Comparison of ENCODE assay signal across 23 mouse cellular contexts in genomic region chr16:27017309-27017708, GRCm38 (mm10). TPM values are rescaled to one million over a fixed set of nuclear protein-coding genes. Genes with fewer than 3 reads are reported as not detected.
DNase-seq lines count a peak whose midpoint lies in the region; ATAC-seq lines count a peak whose summit lies in the region.
"Had no signal": no experiment of that assay in that cellular context is flagged by ENCODE, and none has a peak within 500 bp of the region (broad histone marks: within the 10 kb centered on the region; RNA-seq: fewer than 3 reads in every experiment).

No protein-coding gene starts in this region.

- no peaks in the 10 kb centered on the region for H3K9me3 ChIP-seq in hindbrain, embryonic 16.5 days (ENCODE audit: control insufficient read depth, low read length)
- no peaks in the 10 kb centered on the region for H3K9me3 ChIP-seq in hindbrain, embryonic 10.5 days
- H3K9me3 ChIP-seq: embryonic facial prominence, embryonic 15.5 days; hindbrain, embryonic 13.5 days; liver, embryonic 13.5 days; midbrain, embryonic 10.5 days had no signal

- peak; percentile 8 for DNase-seq in cerebellum, adult 9-10 months
- no peak for DNase-seq in cerebellum, postnatal 4 days (ENCODE audit: low spot score in 2 of 2)
- no peak for DNase-seq in hindbrain, embryonic 10.5 days (ENCODE audit: low spot score)
- peak; percentile 23 for DNase-seq in brain, adult 2 months (ENCODE audit: low read depth, low spot score)
- DNase-seq in cerebellum, postnatal 14 days = peak; percentile 6 to 46
- DNase-seq in yolk sac, embryonic 10.5 days (ENCODE audit: low spot score) = no peak
- DNase-seq in urinary bladder, postnatal 4 days (ENCODE audit: low spot score in 2 of 2) = no peak
- DNase-seq: adrenal gland, postnatal 25 days; gastrocnemius, adult 2 months; heart, postnatal 10 days; kidney, adult 11 months; liver, embryonic 13.5 days; lung, embryonic 14.5 days; lung, postnatal 36 days; right cerebral cortex, adult 18-20 months; thymus, postnatal 14 days had no signal

- H3K9ac ChIP-seq in hindbrain, embryonic 16.5 days (ENCODE audit: low read depth, low read length) = no peak overlapping the region
- H3K9ac ChIP-seq: embryonic facial prominence, embryonic 15.5 days; hindbrain, embryonic 13.5 days; liver, embryonic 13.5 days; lung, embryonic 14.5 days had no signal

- no peak overlapping the region for H3K27ac ChIP-seq in hindbrain, embryonic 16.5 days (ENCODE audit: low read depth, low read length)
- no peak overlapping the region for H3K27ac ChIP-seq in hindbrain, embryonic 10.5 days
- H3K27ac ChIP-seq: embryonic facial prominence, embryonic 15.5 days; gastrocnemius, adult 2 months; hindbrain, embryonic 13.5 days; kidney, postnatal 0 days; liver, embryonic 13.5 days; midbrain, embryonic 10.5 days had no signal

- 46% methylated on average over 4 of the region's 4 CpGs for WGBS in hindbrain, embryonic 16.5 days
- WGBS in hindbrain, embryonic 10.5 days = 43% methylated on average over 4 of the region's 4 CpGs

- no peak overlapping the region for H3K4me3 ChIP-seq in hindbrain, embryonic 16.5 days (ENCODE audit: low read length)
- H3K4me3 ChIP-seq in hindbrain, embryonic 10.5 days = no peak overlapping the region
- H3K4me3 ChIP-seq: embryonic facial prominence, embryonic 15.5 days; gastrocnemius, adult 2 months; hindbrain, embryonic 13.5 days; liver, embryonic 13.5 days; midbrain, embryonic 10.5 days had no signal

- peak; percentile 87 for ATAC-seq in hindbrain, embryonic 16.5 days

- H3K27me3 ChIP-seq in hindbrain, embryonic 16.5 days (replicated peaks; ENCODE audit: control insufficient read depth, insufficient read depth, low read length) = no peaks in the 10 kb centered on the region
- no peaks in the 10 kb centered on the region for H3K27me3 ChIP-seq in hindbrain, embryonic 10.5 days (ENCODE audit: insufficient read depth, poor library complexity, severe bottlenecking)
- H3K27me3 ChIP-seq: embryonic facial prominence, embryonic 15.5 days; hindbrain, embryonic 13.5 days; liver, embryonic 13.5 days had no signal

- no peak overlapping the region for H3K4me2 ChIP-seq in hindbrain, embryonic 16.5 days (ENCODE audit: low read length)
- H3K4me2 ChIP-seq: embryonic facial prominence, embryonic 15.5 days; heart, embryonic 11.5 days; hindbrain, embryonic 13.5 days; liver, embryonic 13.5 days; lung, embryonic 14.5 days had no signal

- no peaks in the 10 kb centered on the region for H3K4me1 ChIP-seq in hindbrain, embryonic 16.5 days (ENCODE audit: control insufficient read depth, insufficient read depth, low read depth, low read length)
- H3K4me1 ChIP-seq in hindbrain, embryonic 10.5 days (replicated peaks) = no peaks in the 10 kb centered on the region
- H3K4me1 ChIP-seq: embryonic facial prominence, embryonic 15.5 days; hindbrain, embryonic 13.5 days; liver, embryonic 13.5 days; midbrain, embryonic 10.5 days had no signal

- no peaks in the 10 kb centered on the region for H3K36me3 ChIP-seq in hindbrain, embryonic 16.5 days (ENCODE audit: control insufficient read depth, insufficient read depth, low read length)
- no peaks in the 10 kb centered on the region for H3K36me3 ChIP-seq in hindbrain, embryonic 10.5 days
- H3K36me3 ChIP-seq: embryonic facial prominence, embryonic 15.5 days; hindbrain, embryonic 13.5 days; liver, embryonic 13.5 days; midbrain, embryonic 10.5 days had no signal

RNA-seq across cellular contexts. Expression of gene Gmnc, which starts 25.9 kb away (rescaled TPM):
- 0.75 and 1.1 TPM in 2 replicates for polyA plus RNA-seq in hindbrain, embryonic 16.5 days (2015; fragmentation: Nextera tagmentation; extraction: Ambion mirVana)
- 0.90 and 1.3 TPM in 2 replicates for polyA plus RNA-seq in hindbrain, embryonic 10.5 days (2016; fragmentation: Nextera tagmentation; extraction: Ambion mirVana)
- polyA plus RNA-seq: heart, embryonic 11.5 days; liver, embryonic 13.5 days; neural tube, embryonic 11.5 days had no signal

Comparison
In these comparisons a context has a peak if more than half of its experiments do, and no peak if none do; other contexts are left out.
1. DNase-seq: peak in cerebellum, adult 9-10 months (single experiment), brain, adult 2 months (single experiment) and cerebellum, postnatal 14 days (2 of 2); none in cerebellum, postnatal 4 days (0 of 2), hindbrain, embryonic 10.5 days (single experiment), yolk sac, embryonic 10.5 days (single experiment) and urinary bladder, postnatal 4 days (0 of 2).